Mouse (Mus musculus): ENCODE data around the gene Krtap4-16.
"Not testable (repeated sequence)": the region's sequence is repeated elsewhere in the genome, so short reads cannot be mapped to it uniquely, and the experiment has no call there.

Krtap4-16 gene

DNA sequence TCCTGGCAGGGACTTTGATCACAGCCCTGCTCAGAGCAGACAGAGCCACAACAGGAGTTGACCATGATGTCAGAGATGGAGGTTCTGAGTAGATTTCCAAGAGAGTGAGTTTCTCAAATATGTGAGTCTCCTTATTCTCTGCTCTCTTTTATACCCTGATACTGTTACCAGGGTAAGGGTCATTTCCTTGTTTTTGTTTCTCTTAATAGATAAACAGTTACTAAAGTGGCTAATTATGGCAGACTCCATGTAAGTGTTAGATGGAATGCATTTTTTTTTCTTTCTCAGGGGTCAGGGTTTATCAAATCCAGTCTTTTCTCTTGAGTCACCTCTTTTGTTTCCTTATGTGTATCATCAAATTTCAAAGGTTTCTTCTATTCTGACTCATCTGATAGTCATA is at the start of gene Krtap4-16:
Gene Krtap4-16, minus strand, starts transcription at position 101 of the 400 bp plus-strand sequence.
- DNase-seq (ENCODE audit: low read depth, low spot score) = no peak

DNA sequence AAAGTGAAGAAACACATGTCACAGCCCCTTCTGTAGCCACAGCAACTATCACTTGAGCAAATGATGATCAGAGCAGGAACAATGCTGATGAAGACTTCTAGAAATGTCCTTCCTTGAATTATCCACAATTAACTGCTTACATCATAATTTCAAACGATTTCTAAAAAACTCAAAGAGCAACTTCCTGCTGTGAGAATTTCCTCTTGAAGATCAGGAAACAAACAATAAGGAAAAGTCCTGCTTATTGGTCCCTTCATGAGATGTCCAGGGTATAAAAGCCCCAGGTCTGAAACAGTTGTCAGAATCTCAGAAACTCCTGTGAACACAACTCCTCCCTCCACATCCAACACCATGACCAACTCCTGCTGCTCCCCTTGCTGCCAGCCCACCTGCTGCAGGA is 27.5 kb upstream of the Krtap4-16 start, which contains the start of gene Gm11567:
Gene Gm11567, plus strand, starts transcription at position 301 of the 400 bp plus-strand sequence.
- DNase-seq (ENCODE audit: low read depth, low spot score) = not testable (repeated sequence)

DNA sequence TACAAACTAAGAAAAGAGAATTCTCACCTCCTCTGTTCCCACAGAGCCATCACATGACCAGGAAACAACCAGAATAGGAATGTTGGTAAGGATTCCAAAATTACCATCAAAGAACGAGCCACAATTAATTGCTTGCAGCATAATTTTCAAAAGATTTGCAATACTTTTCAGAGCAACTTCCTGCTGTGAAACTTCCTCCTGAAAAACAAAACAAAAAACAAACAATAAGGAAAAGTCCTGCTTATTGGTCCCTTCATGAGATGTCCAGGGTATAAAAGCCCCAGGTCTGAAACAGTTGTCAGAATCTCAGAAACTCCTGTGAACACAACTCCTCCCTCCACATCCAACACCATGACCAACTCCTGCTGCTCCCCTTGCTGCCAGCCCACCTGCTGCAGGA is 21.7 kb upstream of the Krtap4-16 start, which contains the start of gene Krtap9-1:
Gene Krtap9-1, plus strand, starts transcription at position 301 of the 400 bp plus-strand sequence.
- DNase-seq (ENCODE audit: low read depth, low spot score) = not testable (repeated sequence)

GRCm38 (mm10) chr11:99864176-99864575 is 12.8 kb upstream of the Krtap4-16 start, which contains the start of gene Gm11559:
Gene Gm11559 (plus strand): TSS chr11:99864476.
- not testable (repeated sequence) for DNase-seq (ENCODE audit: low read depth, low spot score)

- DNase-seq (ENCODE audit: low read depth, low spot score) = no peak
These were observed 7.4 kb upstream of the Krtap4-16 start for GRCm38 (mm10) chr11:99858761-99859160.

DNA sequence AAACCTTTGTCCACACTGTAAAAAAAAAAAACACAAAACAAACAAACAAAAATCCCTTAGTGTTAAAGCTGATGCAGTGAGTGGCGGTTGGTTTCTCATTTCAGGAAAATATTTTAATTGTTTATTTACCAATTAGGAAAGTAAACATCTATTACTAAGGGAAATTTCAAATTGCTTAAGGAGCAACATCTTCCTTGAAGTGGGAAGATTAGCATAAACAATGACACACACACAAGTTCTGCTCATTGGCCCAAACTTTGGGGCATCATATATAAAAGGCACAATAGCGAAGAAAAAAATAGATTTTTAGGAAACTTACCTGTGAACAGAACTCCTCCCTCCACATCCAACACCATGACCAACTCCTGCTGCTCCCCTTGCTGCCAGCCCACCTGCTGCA is 6.2 kb upstream of the Krtap4-16 start, which contains the start of gene Gm11568:
Gene Gm11568, plus strand, starts transcription at position 301 of the 400 bp plus-strand sequence.
- DNase-seq (ENCODE audit: low read depth, low spot score) = no peak

DNA sequence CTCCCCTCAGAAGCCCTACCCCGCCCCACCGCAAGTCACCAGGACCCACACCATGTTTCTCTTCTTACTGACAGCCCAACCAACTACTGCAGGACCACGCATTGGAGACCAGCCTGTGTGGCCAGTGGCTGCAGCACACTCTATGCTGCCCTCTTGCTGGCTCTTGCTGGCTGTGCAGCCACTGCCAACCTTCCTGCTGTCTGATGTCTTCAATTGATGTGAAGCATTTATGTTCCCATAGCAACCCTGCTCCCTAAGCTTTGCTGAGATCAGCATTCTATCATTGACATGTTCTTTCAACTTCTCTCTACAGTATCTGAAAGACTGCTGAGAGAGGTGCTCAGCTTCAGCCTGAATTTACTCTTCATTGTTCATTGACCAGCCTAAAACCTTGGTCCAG is 2.7 kb upstream of the Krtap4-16 start:
- DNase-seq (ENCODE audit: low read depth, low spot score) = peak; percentile 20

- DNase-seq (ENCODE audit: low read depth, low spot score) = no peak
These were observed 4.7 kb downstream of the Krtap4-16 start for GRCm38 (mm10) chr11:99846746-99847145.

GRCm38 (mm10) chr11:99842185-99842584 is 9.2 kb downstream of the Krtap4-16 start:
- no peak for DNase-seq (ENCODE audit: low read depth, low spot score)

GRCm38 (mm10) chr11:99837966-99838365 is 13.4 kb downstream of the Krtap4-16 start, which contains the start of gene 2300003K06Rik:
Gene 2300003K06Rik (minus strand): TSS chr11:99838066.
- DNase-seq (ENCODE audit: low read depth, low spot score) = no peak

DNA sequence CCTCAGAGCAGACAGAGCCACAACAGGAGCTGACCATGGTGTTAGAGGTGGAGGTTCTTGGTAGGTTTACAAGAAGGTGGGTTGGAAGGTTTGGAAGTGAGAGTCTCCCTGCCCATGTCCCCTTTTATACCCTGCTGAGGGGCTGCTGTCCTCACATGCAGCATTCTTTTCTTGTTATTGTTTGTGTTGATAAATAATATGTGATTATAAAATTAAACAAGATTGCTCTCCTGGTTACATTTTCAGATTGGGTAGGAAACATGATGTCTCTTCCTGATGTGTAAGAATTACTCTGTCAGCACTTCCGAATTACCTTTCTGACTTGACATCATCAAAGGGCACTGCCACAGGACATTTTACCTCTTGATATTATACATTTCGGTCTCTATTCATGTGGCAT is 35.8 kb downstream of the Krtap4-16 start, which contains the start of gene Gm11564:
Gene Gm11564, minus strand, starts transcription at position 101 of the 400 bp plus-strand sequence.
- not testable (repeated sequence) for DNase-seq (ENCODE audit: low read depth, low spot score)

DNA sequence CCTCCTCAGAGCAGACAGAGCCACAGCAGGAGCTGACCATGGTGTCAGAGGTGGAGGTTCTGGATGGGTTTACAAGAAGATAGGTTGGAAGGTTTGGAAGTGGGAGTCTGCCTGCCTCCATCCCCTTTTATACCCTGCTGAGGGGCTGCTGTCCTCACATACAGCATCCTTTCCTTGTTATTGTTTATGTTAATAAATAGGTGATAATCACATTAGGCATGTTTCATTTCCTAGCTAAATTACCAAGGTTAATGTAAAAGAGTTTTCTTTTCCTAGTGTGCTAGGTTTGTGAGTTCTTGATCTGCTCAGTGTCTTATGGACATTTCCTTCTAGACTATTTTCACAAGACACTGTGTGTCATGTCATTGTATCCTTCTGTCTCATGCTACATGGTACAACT is 41.6 kb downstream of the Krtap4-16 start, which contains the start of gene Krtap4-13:
Gene Krtap4-13, minus strand, starts transcription at position 101 of the 400 bp plus-strand sequence.
- DNase-seq (ENCODE audit: low read depth, low spot score) = not testable (repeated sequence)

DNA sequence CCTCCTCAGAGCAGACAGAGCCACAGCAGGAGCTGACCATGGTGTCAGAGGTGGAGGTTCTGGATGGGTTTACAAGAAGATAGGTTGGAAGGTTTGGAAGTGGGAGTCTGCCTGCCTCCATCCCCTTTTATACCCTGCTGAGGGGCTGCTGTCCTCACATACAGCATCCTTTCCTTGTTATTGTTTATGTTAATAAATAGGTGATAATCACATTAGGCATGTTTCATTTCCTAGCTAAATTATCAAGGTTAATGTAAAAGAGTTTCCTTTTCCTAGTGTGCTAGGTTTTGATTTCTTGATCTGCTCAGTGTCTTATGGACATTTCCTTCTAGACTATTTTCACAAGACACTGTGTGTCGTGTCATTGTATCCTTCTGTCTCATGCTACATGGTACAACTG is 47.1 kb downstream of the Krtap4-16 start, which contains the start of gene Gm11554:
Gene Gm11554, minus strand, starts transcription at position 101 of the 400 bp plus-strand sequence.
- not testable (repeated sequence) for DNase-seq (ENCODE audit: low read depth, low spot score)

Measured in ES-CJ7 (cell line).